Mouse (Mus musculus) liver, embryonic 14.5 days (tissue): ENCODE measurements at regions not wholly inside any gene's neighbourhood (a gene's known extent, or its start where the extent isn't known, plus 50 kb on each side); places are given as distances from the start of the nearest gene placed in this dataset.

ENCODE experiments used
- ATAC-seq: fragments of 200-750 bp; cut with Nextera tagmentation; 2 replicates; pipeline ENCODE4 v1.8.0; 2017; ENCODE audit warnings: moderate number of reproducible peaks, mild to moderate bottlenecking, moderate library complexity; ENCODE audit not compliant: insufficient read depth
- DNase-seq, 3 experiments: peaks; one replicate each; pipeline ENCODE4 v3.0.0-alpha.2; 2012 to 2013; ENCODE audit warnings: low read depth in 3 of 3, low spot score in 3 of 3
- H3K27ac ChIP-seq: fragments of 300-500 bp; sonication (generic); 2 replicates; pipeline ENCODE4 v1.5.1; 2014; ENCODE audit warnings: moderate library complexity, mild to moderate bottlenecking, control low read depth, inconsistent platforms
- H3K27me3 ChIP-seq: fragments of 300-500 bp; sonication (generic); 2 replicates; pipeline ENCODE4 v1.6.1; 2014; ENCODE audit warnings: mild to moderate bottlenecking, low read length, moderate library complexity; ENCODE audit not compliant: control insufficient read depth, insufficient read depth
- H3K36me3 ChIP-seq: fragments of 300-500 bp; sonication (generic); replicated peaks from 2 replicates; pipeline ENCODE4 v1.6.1; 2014; ENCODE audit warnings: low read depth; ENCODE audit not compliant: control insufficient read depth, insufficient read depth
- H3K4me1 ChIP-seq, 2 experiments: fragments of 200-500 bp in 1 of 2; fragments of 300-500 bp in 1 of 2; sonication (generic) in 1 of 2; replicated peaks; 2 replicates each; pipeline ENCODE4 v1.6.1; 2012 to 2014; ENCODE audit warnings: antibody characterized with exemption in 1 of 2, inconsistent platforms in 1 of 2, low read length in 1 of 2; ENCODE audit not compliant: control insufficient read depth in 2 of 2, insufficient read depth in 2 of 2
- H3K4me2 ChIP-seq: fragments of 300-500 bp; sonication (generic); 2 replicates; pipeline ENCODE4 v1.6.1; 2014; ENCODE audit warnings: low read depth, mild to moderate bottlenecking, control low read depth, moderate library complexity
- H3K4me3 ChIP-seq, 2 experiments: fragments of 200-500 bp in 1 of 2; fragments of 300-500 bp in 1 of 2; sonication (generic) in 1 of 2; 2 replicates each; pipeline ENCODE4 v1.5.1; 2012 to 2014; ENCODE audit warnings: low read depth in 2 of 2, low read length in 2 of 2, mild to moderate bottlenecking in 2 of 2, control low read depth in 1 of 2, inconsistent platforms in 1 of 2, moderate library complexity in 1 of 2; ENCODE audit not compliant: insufficient read depth in 1 of 2
- H3K9ac ChIP-seq: fragments of 300-500 bp; sonication (generic); replicated peaks from 2 replicates; pipeline ENCODE4 v1.6.1; 2014; ENCODE audit warnings: mild to moderate bottlenecking, control low read depth, moderate library complexity
- H3K9me3 ChIP-seq: fragments of 300-500 bp; sonication (generic); 2 replicates; pipeline ENCODE4 v1.6.1; 2016; ENCODE audit warnings: low read length, mixed read lengths; ENCODE audit not compliant: control insufficient read depth
- CTCF ChIP-seq: IDR thresholded peaks from 2 replicates; pipeline ENCODE4 v1.5.1; 2016; ENCODE audit warnings: antibody characterized with exemption, low read depth, control low read depth
- EP300 ChIP-seq: IDR thresholded peaks from 2 replicates; pipeline ENCODE4 v1.6.1; 2016; ENCODE audit warnings: antibody characterized with exemption, low read depth
- WGBS: fragments of 180-500 bp; shearing (Covaris S2); extraction: QIAGEN DNeasy Blood & Tissue Kit; methylation state at CpG from one replicate; pipeline ENCODE4 v1.1.7; 2014; ENCODE audit not compliant: insufficient replicate concordance; 5-methylcytosine and 5-hydroxymethylcytosine counted together

- Histone ChIP-seq H3K36me3 (no peaks in the 10 kb centered on the region), H3K9ac (no peak overlapping the region), H3K4me2 (no peak overlapping the region), H3K4me1 (peaks cover 0 to 17% of the 10 kb centered on the region in 2 experiments; a peak in 2 of 4 replicates), H3K4me3 (no peak overlapping the region), H3K9me3 (no peaks in the 10 kb centered on the region), H3K27ac (no peak overlapping the region), H3K27me3 (no peaks in the 10 kb centered on the region)
- no peak for TF ChIP-seq EP300
- DNase-seq = no peak
- ATAC-seq = no peak
- 47% methylated on average over 10 of the region's 10 CpGs for WGBS
These were observed 76.7 kb downstream of the Vegfa start for GRCm38 (mm10) chr17:45955481-45955880.

- ATAC-seq = no peak
- no peak for DNase-seq
- no peaks in the 10 kb centered on the region for H3K9me3 ChIP-seq
- H3K27ac ChIP-seq = no peak overlapping the region
- no peaks in the 10 kb centered on the region for H3K36me3 ChIP-seq
- WGBS = 64% methylated on average over 7 of the region's 7 CpGs
- H3K4me1 ChIP-seq = peaks cover 0 to 20% of the 10 kb centered on the region in 2 experiments; a peak in 2 of 4 replicates
- no peaks in the 10 kb centered on the region for H3K27me3 ChIP-seq
- TF ChIP-seq CTCF (no peak), EP300 (no peak)
- H3K4me3 ChIP-seq = no peak overlapping the region
- H3K4me2 ChIP-seq = no peak overlapping the region
- no peak overlapping the region for H3K9ac ChIP-seq
These were observed 77.3 kb downstream of the Vegfa start for GRCm38 (mm10) chr17:45954824-45955223.

- no peaks in the 10 kb centered on the region for H3K9me3 ChIP-seq
- no peak overlapping the region for H3K4me2 ChIP-seq
- no peaks in the 10 kb centered on the region for H3K36me3 ChIP-seq
- H3K4me1 ChIP-seq = peaks cover 0 to 24% of the 10 kb centered on the region in 2 experiments; a peak in 2 of 4 replicates
- H3K27ac ChIP-seq = no peak overlapping the region
- 58% methylated on average over 8 of the region's 8 CpGs for WGBS
- H3K27me3 ChIP-seq = no peaks in the 10 kb centered on the region
- no peak for TF ChIP-seq EP300
- H3K4me3 ChIP-seq = no peak overlapping the region
- ATAC-seq = no peak
- no peak for DNase-seq
- no peak overlapping the region for H3K9ac ChIP-seq
These were observed 78.6 kb downstream of the Vegfa start for GRCm38 (mm10) chr17:45953523-45953922.

- peaks cover 0 to 21% of the 10 kb centered on the region in 2 experiments; a peak in 2 of 4 replicates for H3K4me1 ChIP-seq
- 39% methylated on average over 9 of the region's 9 CpGs for WGBS
- TF ChIP-seq CTCF (no peak), EP300 (no peak)
- H3K27me3 ChIP-seq = no peaks in the 10 kb centered on the region
- DNase-seq = no peak
- H3K9me3 ChIP-seq = no peaks in the 10 kb centered on the region
- H3K9ac ChIP-seq = no peak overlapping the region
- no peaks in the 10 kb centered on the region for H3K36me3 ChIP-seq
- no peak overlapping the region for H3K4me3 ChIP-seq
- no peak for ATAC-seq
- H3K27ac ChIP-seq = no peak overlapping the region
- H3K4me2 ChIP-seq = no peak overlapping the region
These were observed 81.5 kb downstream of the Vegfa start for GRCm38 (mm10) chr17:45950533-45951164.

GRCm38 (mm10) chr17:45949141-45949540, 83.0 kb downstream of the Vegfa start:
- Histone ChIP-seq H3K9me3 (no peaks in the 10 kb centered on the region), H3K4me1 (peaks cover 0 to 20% of the 10 kb centered on the region in 2 experiments; a peak in 2 of 4 replicates), H3K27me3 (no peaks in the 10 kb centered on the region), H3K4me2 (no peak overlapping the region), H3K27ac (no peak overlapping the region), H3K9ac (no peak overlapping the region), H3K4me3 (no peak overlapping the region), H3K36me3 (no peaks in the 10 kb centered on the region)
- TF ChIP-seq CTCF (no peak), EP300 (no peak)
- ATAC-seq (no peak), DNase-seq (no peak)
- WGBS = 57% methylated on average over 6 of the region's 6 CpGs
